Mouse (Mus musculus): ENCODE results near the gene Dapl1.

GRCm38 (mm10) chr2:59474336-59474735 lies 10.1 kb upstream of the Dapl1 start:
- TF ChIP-seq POLR2A (IDR thresholded peaks at IDR 0.05; ENCODE audit: insufficient read depth, low read depth, low read length) = no peak
- no peak for TF ChIP-seq CTCF (IDR thresholded peaks at IDR 0.05)
